32 mouse cellular contexts compared by ENCODE assay signal in the genomic region with DNA sequence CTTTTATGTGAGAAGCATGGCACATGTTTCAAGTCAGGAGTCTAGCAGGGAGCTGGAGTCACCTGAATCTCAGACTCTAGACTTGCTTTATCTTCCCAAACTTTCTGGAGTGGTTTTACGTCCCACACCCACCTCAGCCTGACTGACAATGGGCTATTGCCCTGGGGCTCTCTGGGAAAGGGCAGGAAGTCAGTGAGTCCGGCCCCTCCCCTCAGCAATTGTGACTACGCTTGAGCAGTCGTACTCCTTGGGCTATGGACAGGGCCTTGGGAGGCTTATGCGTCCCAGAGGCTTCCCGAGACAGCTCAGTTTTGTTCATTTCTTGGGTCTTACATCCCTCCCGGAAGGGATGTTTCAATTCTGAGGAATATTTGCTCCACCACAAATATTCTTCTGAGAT. TPM values are rescaled to one million over a fixed set of nuclear protein-coding genes. Genes with fewer than 3 reads are reported as not detected.
DNase-seq lines count a peak whose midpoint lies in the region; ATAC-seq and TF ChIP-seq lines count a peak whose summit lies in the region.
"Had no signal": no experiment of that assay in that cellular context is flagged by ENCODE, and none has a peak within 500 bp of the region (broad histone marks: within the 10 kb centered on the region; RNA-seq: fewer than 3 reads in every experiment).

No protein-coding gene starts in this region.

- DNase-seq in ES-E14 (ENCODE audit: low read depth, low spot score) (peak; percentile 79), ZHBTc4 (ENCODE audit: low read depth, low spot score) (peak; percentile 82)
- DNase-seq in cerebellum, adult 11 months, result no peak
- no peak for DNase-seq in left cerebral cortex, adult 8-10 months (ENCODE audit: low spot score in 2 of 2)
- DNase-seq in midbrain, embryonic 14.5 days, result no peak
- DNase-seq: adrenal gland, postnatal 10 days; adrenal gland, postnatal 36 days; cerebellum, adult 8-10 months; cerebellum, postnatal 10 days; cerebellum, postnatal 36 days; embryo, embryonic 11 days; gastrocnemius, postnatal 25 days; heart, adult 18-20 months; heart, postnatal 10 days; heart, postnatal 36 days; kidney, adult 11 months had no signal

- TF ChIP-seq CTCF in E14TG2a.4 (conservative IDR thresholded peaks at IDR 0.05; ENCODE audit: low read length), result no peak

- peaks cover 63% of the 10 kb centered on the region for H3K4me1 ChIP-seq in E14TG2a.4 (replicated peaks; ENCODE audit: low read depth, low read length)
- peaks cover 0 to 15% of the 10 kb centered on the region in 2 experiments; a peak in 3 of 4 replicates for H3K4me1 ChIP-seq in ES-E14 (ENCODE audit: control insufficient read depth in 2 of 2, insufficient read depth in 2 of 2, low read length in 2 of 2, poor library complexity in 1 of 2)
- H3K4me1 ChIP-seq in midbrain, embryonic 14.5 days (ENCODE audit: control insufficient read depth, insufficient read depth, low read length), result no peaks in the 10 kb centered on the region

- no peaks in the 10 kb centered on the region for H3K36me3 ChIP-seq in E14TG2a.4 (ENCODE audit: insufficient read depth, low read length)
- no peaks in the 10 kb centered on the region for H3K36me3 ChIP-seq in ES-E14 (ENCODE audit: control insufficient read depth, insufficient read depth, low read length, poor library complexity, severe bottlenecking)
- H3K36me3 ChIP-seq in midbrain, embryonic 14.5 days (ENCODE audit: control insufficient read depth, insufficient read depth, low read length), result no peaks in the 10 kb centered on the region
- H3K36me3 ChIP-seq: embryonic facial prominence, embryonic 10.5 days; embryonic facial prominence, embryonic 13.5 days; forebrain, embryonic 12.5 days; forebrain, embryonic 15.5 days; heart, embryonic 12.5 days; heart, embryonic 15.5 days; hindbrain, embryonic 10.5 days; hindbrain, embryonic 13.5 days; intestine, embryonic 15.5 days had no signal

- H3K4me3 ChIP-seq in E14TG2a.4 (replicated peaks; ENCODE audit: low read length) (peak overlapping the region; percentile 20; the same call in 1 of the 2 replicates), ES-E14 (ENCODE audit: insufficient read depth in 1 of 2, low read depth in 1 of 2, low read length in 2 of 2, poor library complexity in 1 of 2, severe bottlenecking in 1 of 2) (no peak overlapping the region)
- H3K4me3 ChIP-seq in midbrain, embryonic 14.5 days (replicated peaks; ENCODE audit: low read depth, low read length), result no peak overlapping the region
- H3K4me3 ChIP-seq: embryonic facial prominence, embryonic 10.5 days; embryonic facial prominence, embryonic 13.5 days; erythroblast, embryonic 14.5 days; forebrain, embryonic 12.5 days; forebrain, embryonic 15.5 days; heart, embryonic 12.5 days; heart, embryonic 15.5 days; hindbrain, embryonic 10.5 days; hindbrain, embryonic 13.5 days; intestine, embryonic 15.5 days had no signal

- no peaks in the 10 kb centered on the region; the same call in 1 of the 2 replicates for H3K27me3 ChIP-seq in E14TG2a.4 (ENCODE audit: insufficient read depth, low read length)
- H3K27me3 ChIP-seq in midbrain, embryonic 14.5 days (ENCODE audit: control insufficient read depth, insufficient read depth, low read length), result no peaks in the 10 kb centered on the region
- H3K27me3 ChIP-seq: forebrain, embryonic 15.5 days; intestine, embryonic 15.5 days; Patski had no signal

- in situ Hi-C loops in ES-E14 (cut with MboI; ENCODE audit: low sequenced_read_pairs in 2 of 2, unreplicated experiment in 2 of 2), result no loop called here

- no peak overlapping the region for H3K4me2 ChIP-seq in midbrain, embryonic 14.5 days (ENCODE audit: low read length)
- H3K4me2 ChIP-seq: embryonic facial prominence, embryonic 13.5 days; forebrain, embryonic 12.5 days; forebrain, embryonic 15.5 days; heart, embryonic 12.5 days; heart, embryonic 15.5 days; hindbrain, embryonic 13.5 days; intestine, embryonic 15.5 days had no signal

- no peaks in the 10 kb centered on the region for H3K9me3 ChIP-seq in E14TG2a.4 (ENCODE audit: low read length)
- H3K9me3 ChIP-seq in ES-E14 (ENCODE audit: control insufficient read depth, insufficient read depth, low read depth, low read length), result no peaks in the 10 kb centered on the region
- H3K9me3 ChIP-seq in midbrain, embryonic 14.5 days (ENCODE audit: control insufficient read depth, low read length), result no peaks in the 10 kb centered on the region
- H3K9me3 ChIP-seq: embryonic facial prominence, embryonic 10.5 days; embryonic facial prominence, embryonic 13.5 days; forebrain, embryonic 15.5 days; heart, embryonic 12.5 days; heart, embryonic 15.5 days; hindbrain, embryonic 10.5 days; hindbrain, embryonic 13.5 days; intestine, embryonic 15.5 days had no signal

- H3K9ac ChIP-seq in ES-E14 (ENCODE audit: insufficient read depth, low read depth, low read length, poor library complexity, severe bottlenecking), result no peak overlapping the region
- H3K9ac ChIP-seq in midbrain, embryonic 14.5 days (replicated peaks; ENCODE audit: low read length), result no peak overlapping the region
- H3K9ac ChIP-seq: embryonic facial prominence, embryonic 13.5 days; forebrain, embryonic 12.5 days; forebrain, embryonic 15.5 days; heart, embryonic 12.5 days; heart, embryonic 15.5 days; hindbrain, embryonic 13.5 days; intestine, embryonic 15.5 days had no signal

- H3K27ac ChIP-seq in ES-E14 (ENCODE audit: insufficient read depth, low read depth, low read length, poor library complexity, severe bottlenecking), result peak overlapping the region; percentile 58; the same call in 1 of the 2 replicates
- no peak overlapping the region for H3K27ac ChIP-seq in midbrain, embryonic 14.5 days (replicated peaks; ENCODE audit: low read depth, low read length)
- H3K27ac ChIP-seq: embryonic facial prominence, embryonic 10.5 days; embryonic facial prominence, embryonic 13.5 days; forebrain, embryonic 12.5 days; forebrain, embryonic 15.5 days; heart, embryonic 15.5 days; hindbrain, embryonic 10.5 days; hindbrain, embryonic 13.5 days; intestine, embryonic 15.5 days had no signal

- ATAC-seq in midbrain, embryonic 14.5 days (ENCODE audit: low FRiP score, low TSS enrichment), result no peak
- ATAC-seq: activated CD4-positive, CD25-positive, alpha-beta regulatory T cell, adult 4 months; CD4-positive, CD25-positive, alpha-beta regulatory T cell, adult 4 months; forebrain, embryonic 15.5 days; hindbrain, embryonic 16.5 days; intestine, embryonic 15.5 days; Patski had no signal

- WGBS in midbrain, embryonic 14.5 days, result 62% methylated on average over 7 of the region's 7 CpGs

TF ChIP-seq in ES-E14, 5 proteins besides CTCF, POLR2A, EP300 and RAD21:
- TF ChIP-seq ZNF384 (IDR thresholded peaks at IDR 0.05; ENCODE audit: low read depth, low read length) (no peak), ZC3H11A (IDR thresholded peaks at IDR 0.05; ENCODE audit: borderline replicate concordance, low read depth, low read length) (no peak), MAFK (IDR thresholded peaks at IDR 0.05; ENCODE audit: insufficient read depth, low read depth, low read length) (no peak), HCFC1 (IDR thresholded peaks at IDR 0.05; ENCODE audit: borderline replicate concordance, insufficient read depth, low read length) (no peak), CHD2 (IDR thresholded peaks at IDR 0.05; ENCODE audit: low read depth, low read length) (no peak)
TF ChIP-seq in ES-E14: peak in this region for 0.

RNA-seq across cellular contexts. Expression of gene Haao, which starts 17.6 kb away (rescaled TPM):
- total RNA-seq in ES-E14 (2012; rRNA removed), result 0.54 and 0.79 TPM in 2 replicates
- under 1 TPM in 3 of 4 experiments, not detected in 1; 0.72 to 0.84 (median 0.78) TPM for total RNA-seq in left cerebral cortex, adult 8-10 months (2022)
- 0.20 TPM in 1 of 2 replicates, not detected in the other for polyA plus RNA-seq in midbrain, embryonic 14.5 days (2014; fragmentation: Nextera tagmentation; extraction: Ambion mirVana)
- total RNA-seq: gastrocnemius, postnatal 25 days; heart, postnatal 10 days had no signal
- polyA plus RNA-seq: C2C12; embryonic facial prominence, embryonic 10.5 days; erythroblast, embryonic 14.5 days; forebrain, embryonic 12.5 days; forebrain, embryonic 15.5 days; Patski had no signal

Comparison
In these comparisons a context has a peak if more than half of its experiments do, and no peak if none do; other contexts are left out.
1. DNase-seq: peak in ES-E14 (single experiment) and ZHBTc4 (single experiment); none in cerebellum, adult 11 months (single experiment), left cerebral cortex, adult 8-10 months (0 of 2) and midbrain, embryonic 14.5 days (single experiment).